Mouse (Mus musculus) liver, embryonic 16.5 days (tissue): ENCODE measurements at regions not wholly inside any gene's neighbourhood (a gene's known extent, or its start where the extent isn't known, plus 50 kb on each side); places are given as distances from the start of the nearest gene placed in this dataset.

Experiments used
- ATAC-seq: fragments of 200-750 bp; cut with Nextera tagmentation; 2 replicates; pipeline ENCODE4 v1.8.0; 2017; ENCODE audit warnings: low read depth, mild to moderate bottlenecking, moderate number of reproducible peaks, moderate library complexity
- H3K27ac ChIP-seq: fragments of 300-500 bp; sonication (generic); 2 replicates; pipeline ENCODE4 v1.5.1; 2014; ENCODE audit warnings: mild to moderate bottlenecking, low read length
- H3K27me3 ChIP-seq: fragments of 300-500 bp; sonication (generic); 2 replicates; pipeline ENCODE4 v1.6.1; 2014; ENCODE audit warnings: low read depth, low read length, mixed read lengths; ENCODE audit not compliant: control insufficient read depth, insufficient read depth
- H3K36me3 ChIP-seq: fragments of 300-500 bp; sonication (generic); 2 replicates; pipeline ENCODE4 v1.6.1; 2014; ENCODE audit warnings: mild to moderate bottlenecking; ENCODE audit not compliant: control insufficient read depth, insufficient read depth
- H3K4me1 ChIP-seq: fragments of 300-500 bp; sonication (generic); 2 replicates; pipeline ENCODE4 v1.6.1; 2014; ENCODE audit warnings: low read depth, low read length, mixed read lengths; ENCODE audit not compliant: control insufficient read depth
- H3K4me2 ChIP-seq: fragments of 300-500 bp; sonication (generic); 2 replicates; pipeline ENCODE4 v1.6.1; 2014; ENCODE audit warnings: low read depth, low read length, mixed read lengths
- H3K4me3 ChIP-seq: fragments of 300-500 bp; sonication (generic); 2 replicates; pipeline ENCODE4 v1.5.1; 2014; ENCODE audit warnings: low read depth, mild to moderate bottlenecking, low read length
- H3K9ac ChIP-seq: fragments of 300-500 bp; sonication (generic); 2 replicates; pipeline ENCODE4 v1.6.1; 2014; ENCODE audit warnings: low read depth, low read length
- H3K9me3 ChIP-seq: fragments of 300-500 bp; sonication (generic); replicated peaks from 2 replicates; pipeline ENCODE4 v1.6.1; 2016; ENCODE audit warnings: low read length; ENCODE audit not compliant: control insufficient read depth
- WGBS: fragments of 180-500 bp; shearing (Covaris S2); extraction: QIAGEN DNeasy Blood & Tissue Kit; methylation state at CpG from one replicate; pipeline ENCODE4 v1.1.7; 2014; ENCODE audit not compliant: insufficient replicate concordance; 5-methylcytosine and 5-hydroxymethylcytosine counted together

DNA sequence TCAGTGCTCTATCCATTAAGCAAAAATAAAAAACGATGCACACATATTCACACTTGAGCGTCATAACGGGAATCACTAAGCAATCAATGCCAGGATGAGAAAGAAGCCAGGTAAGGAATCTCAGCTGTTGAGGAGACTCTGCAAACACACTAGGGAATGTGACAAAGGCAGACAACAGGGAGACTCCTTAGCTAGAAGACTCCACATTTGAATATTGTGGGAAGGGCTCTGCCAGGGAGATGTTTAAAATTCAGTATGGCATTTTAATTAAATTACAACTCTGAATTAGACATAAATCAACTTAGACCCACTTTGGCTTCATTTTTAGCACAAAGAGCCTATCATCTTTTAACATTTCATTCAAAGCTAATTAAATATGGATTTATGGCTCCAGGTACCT lies 327.9 kb downstream of the Klf6 start:
- H3K4me2 ChIP-seq: no peak overlapping the region
- H3K36me3 ChIP-seq: no peaks in the 10 kb centered on the region
- H3K4me1 ChIP-seq: no peaks in the 10 kb centered on the region
- no peak for ATAC-seq
- WGBS: 66% methylated on average over 3 of the region's 3 CpGs
- H3K4me3 ChIP-seq: no peak overlapping the region
- H3K27ac ChIP-seq: no peak overlapping the region
- H3K27me3 ChIP-seq: no peaks in the 10 kb centered on the region
- no peaks in the 10 kb centered on the region for H3K9me3 ChIP-seq
- H3K9ac ChIP-seq: no peak overlapping the region

DNA sequence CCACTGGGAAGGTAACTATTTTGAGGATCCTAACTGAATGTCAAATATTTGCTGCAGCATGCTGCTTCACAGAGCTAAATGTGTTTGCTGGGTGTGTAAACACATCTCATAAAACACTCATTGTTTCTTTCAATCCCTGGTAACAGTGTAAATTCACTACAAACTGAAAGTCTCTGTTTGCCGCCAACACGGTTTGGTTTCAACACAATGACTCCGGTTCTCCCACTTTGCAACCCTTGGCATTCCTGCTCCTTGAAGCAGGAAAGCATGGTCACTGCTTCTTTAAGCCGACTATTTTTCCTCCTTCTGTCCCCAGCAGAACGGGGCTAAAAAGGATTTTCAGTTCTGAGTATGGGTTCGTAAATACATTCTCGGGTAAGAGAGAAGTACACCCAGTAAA lies 328.3 kb downstream of the Klf6 start:
- WGBS: 39% methylated on average over 7 of the region's 7 CpGs
- Histone ChIP-seq H3K9me3 (no peaks in the 10 kb centered on the region), H3K4me1 (no peaks in the 10 kb centered on the region), H3K27ac (no peak overlapping the region), H3K4me3 (no peak overlapping the region), H3K27me3 (no peaks in the 10 kb centered on the region), H3K4me2 (no peak overlapping the region), H3K36me3 (no peaks in the 10 kb centered on the region), H3K9ac (no peak overlapping the region)
- ATAC-seq: no peak

DNA sequence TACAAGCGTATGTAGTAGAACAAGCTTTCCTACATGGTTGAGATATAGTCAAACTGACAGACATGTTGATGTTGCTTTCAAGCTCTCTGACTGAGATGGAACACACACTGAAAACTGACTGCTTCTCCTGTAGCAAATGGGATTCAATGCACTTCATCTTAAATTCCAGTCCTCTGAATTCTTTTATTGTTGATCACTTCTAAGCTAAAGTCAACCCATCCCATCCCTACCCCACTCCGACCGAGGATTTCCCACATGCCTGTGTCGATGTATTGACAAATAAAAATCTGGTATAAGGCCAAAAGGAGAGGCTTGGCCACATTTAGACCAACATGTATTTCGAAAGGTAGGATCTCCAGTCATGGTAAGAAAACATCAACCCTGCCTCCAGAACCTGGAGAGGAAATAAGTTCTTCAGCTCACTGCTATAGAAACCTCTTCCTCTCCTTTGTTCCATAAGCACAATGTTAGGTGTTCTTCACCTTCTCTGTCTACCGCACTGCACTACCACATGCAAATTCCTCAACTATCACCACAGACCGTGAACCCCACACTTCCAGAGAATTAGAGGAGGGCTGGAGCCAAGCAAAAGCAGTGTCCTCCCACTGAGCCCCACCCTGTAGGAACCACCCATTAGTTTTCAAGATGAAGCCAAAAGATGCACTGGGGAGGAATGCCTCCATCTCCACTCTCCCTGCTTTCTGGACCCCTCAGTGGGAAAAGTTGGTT lies 330.1 kb downstream of the Klf6 start:
- no peak overlapping the region for H3K9ac ChIP-seq
- H3K27me3 ChIP-seq: no peaks in the 10 kb centered on the region
- no peak for ATAC-seq
- H3K4me2 ChIP-seq: no peak overlapping the region
- no peak overlapping the region for H3K27ac ChIP-seq
- H3K4me3 ChIP-seq: no peak overlapping the region
- H3K9me3 ChIP-seq: no peaks in the 10 kb centered on the region
- WGBS: 60% methylated on average over 7 of the region's 7 CpGs
- no peaks in the 10 kb centered on the region for H3K4me1 ChIP-seq
- no peaks in the 10 kb centered on the region for H3K36me3 ChIP-seq

DNA sequence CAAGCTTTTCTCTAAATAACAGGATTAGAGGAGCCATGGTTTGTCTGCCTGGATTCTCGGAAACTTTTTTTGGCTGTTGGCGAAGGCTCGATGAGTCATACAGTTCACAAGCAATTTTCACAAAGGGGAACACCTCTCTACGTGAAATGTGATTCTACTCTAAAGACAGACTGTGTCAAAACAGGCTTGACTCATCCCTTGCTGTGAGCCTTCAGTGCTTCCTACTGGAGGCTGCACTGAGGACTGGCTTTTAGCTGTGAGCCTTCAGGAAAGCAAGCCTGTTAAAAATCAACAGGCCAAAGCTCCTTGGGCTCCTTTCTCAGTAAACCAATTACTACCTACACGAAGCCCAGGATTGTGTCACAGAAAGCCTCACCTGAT lies 330.6 kb downstream of the Klf6 start:
- Histone ChIP-seq H3K27me3 (no peaks in the 10 kb centered on the region), H3K9me3 (no peaks in the 10 kb centered on the region), H3K4me3 (no peak overlapping the region), H3K9ac (no peak overlapping the region), H3K27ac (no peak overlapping the region), H3K4me1 (no peaks in the 10 kb centered on the region), H3K4me2 (no peak overlapping the region), H3K36me3 (no peaks in the 10 kb centered on the region)
- no peak for ATAC-seq
- WGBS: 55% methylated on average over 5 of the region's 5 CpGs

DNA sequence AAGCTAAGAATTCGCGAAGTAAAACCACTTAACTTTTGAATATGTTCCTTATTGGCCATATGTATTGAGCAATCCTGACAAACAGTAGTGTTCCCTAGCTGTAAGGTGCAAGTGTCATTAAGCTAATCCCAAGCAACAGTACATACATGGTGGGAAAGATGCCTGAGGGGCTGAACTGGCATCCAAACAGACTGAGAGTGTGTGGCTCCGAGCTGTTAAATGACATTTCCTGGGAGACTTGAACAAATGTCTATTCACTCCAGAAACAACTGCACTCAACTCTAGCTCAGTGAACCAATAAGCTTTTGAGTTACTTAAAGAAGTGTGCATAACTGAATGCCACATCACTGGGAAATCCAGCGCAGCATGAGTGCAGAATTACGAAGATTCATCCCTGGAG lies 335.4 kb downstream of the Klf6 start:
- H3K9ac ChIP-seq: no peak overlapping the region
- no peak overlapping the region for H3K4me3 ChIP-seq
- H3K36me3 ChIP-seq: no peaks in the 10 kb centered on the region
- WGBS: 60% methylated on average over 5 of the region's 5 CpGs
- no peaks in the 10 kb centered on the region for H3K4me1 ChIP-seq
- H3K9me3 ChIP-seq: no peaks in the 10 kb centered on the region
- no peaks in the 10 kb centered on the region for H3K27me3 ChIP-seq
- no peak overlapping the region for H3K4me2 ChIP-seq
- no peak for ATAC-seq
- no peak overlapping the region for H3K27ac ChIP-seq

DNA sequence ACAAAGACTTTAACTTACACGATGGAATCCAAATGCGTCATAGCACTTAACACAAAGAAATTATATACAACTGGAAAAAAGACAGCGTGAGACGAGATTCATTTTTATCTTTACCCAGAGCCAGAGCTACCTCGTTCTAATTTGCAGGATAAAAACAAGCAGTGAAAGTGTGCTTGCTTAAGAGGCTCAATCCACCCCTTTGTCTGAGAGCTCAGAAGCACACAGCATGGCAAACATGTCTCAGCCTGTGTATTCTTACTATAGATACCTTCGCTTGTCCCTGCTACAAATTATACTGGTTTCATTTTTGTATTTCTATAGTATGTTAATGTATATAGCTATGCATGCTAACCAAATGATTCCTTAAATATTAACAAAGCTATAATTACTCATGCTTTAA lies 337.8 kb downstream of the Klf6 start:
- H3K36me3 ChIP-seq: no peaks in the 10 kb centered on the region
- no peaks in the 10 kb centered on the region for H3K27me3 ChIP-seq
- WGBS: 69% methylated on average over 6 of the region's 6 CpGs
- H3K4me1 ChIP-seq: no peaks in the 10 kb centered on the region
- H3K9me3 ChIP-seq: no peaks in the 10 kb centered on the region
- H3K4me2 ChIP-seq: no peak overlapping the region
- no peak overlapping the region for H3K4me3 ChIP-seq
- no peak overlapping the region for H3K27ac ChIP-seq
- no peak for ATAC-seq
- H3K9ac ChIP-seq: no peak overlapping the region

DNA sequence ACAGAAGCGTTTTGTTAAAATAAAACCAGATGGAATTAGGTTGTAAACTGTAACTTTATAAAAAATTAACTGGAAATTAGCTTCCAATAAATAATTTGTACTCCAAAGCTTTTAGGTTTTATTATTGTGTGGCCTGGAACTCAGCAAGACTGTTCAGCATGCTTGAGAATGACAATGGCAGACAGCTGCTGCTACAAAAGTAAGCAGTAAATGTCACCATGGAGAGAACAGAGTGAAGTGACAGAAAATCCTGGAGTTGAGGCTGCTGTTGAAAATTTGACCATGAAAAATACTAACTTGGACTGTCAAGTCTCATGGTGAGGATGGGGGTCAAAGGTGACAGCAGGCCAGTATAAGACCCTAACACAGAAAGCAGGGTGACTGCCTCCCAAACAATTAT lies 340.2 kb downstream of the Klf6 start:
- Histone ChIP-seq H3K4me2 (no peak overlapping the region), H3K9me3 (no peaks in the 10 kb centered on the region), H3K27ac (no peak overlapping the region), H3K4me1 (no peaks in the 10 kb centered on the region), H3K36me3 (no peaks in the 10 kb centered on the region), H3K4me3 (no peak overlapping the region), H3K27me3 (no peaks in the 10 kb centered on the region), H3K9ac (no peak overlapping the region)
- 50% methylated on average over 1 of the region's 1 CpGs for WGBS
- no peak for ATAC-seq

DNA sequence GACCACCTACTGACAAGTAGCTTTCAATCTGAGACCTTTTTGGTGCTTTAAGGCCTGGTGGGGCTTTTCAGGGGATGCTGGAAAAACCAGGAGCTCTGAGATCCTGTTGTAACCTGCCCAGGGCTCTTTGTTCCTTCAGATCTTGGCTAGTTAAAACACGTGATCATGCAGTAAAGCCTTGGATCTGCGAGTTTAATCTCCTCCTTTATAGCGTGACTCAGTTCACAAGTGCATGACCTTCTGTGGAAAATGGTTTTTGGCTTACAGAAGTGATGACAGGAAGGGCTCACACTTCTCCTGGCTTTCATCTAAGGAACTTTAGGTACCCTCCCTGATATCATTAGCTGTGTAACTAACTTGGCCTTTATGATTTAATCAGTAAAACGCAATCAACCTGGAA lies 343.1 kb upstream of the Pitrm1 start:
- no peak overlapping the region for H3K4me3 ChIP-seq
- H3K4me2 ChIP-seq: no peak overlapping the region
- 72% methylated on average over 4 of the region's 4 CpGs for WGBS
- no peaks in the 10 kb centered on the region for H3K27me3 ChIP-seq
- H3K27ac ChIP-seq: no peak overlapping the region
- no peak for ATAC-seq
- no peak overlapping the region for H3K9ac ChIP-seq
- H3K4me1 ChIP-seq: no peaks in the 10 kb centered on the region
- no peaks in the 10 kb centered on the region for H3K9me3 ChIP-seq
- H3K36me3 ChIP-seq: no peaks in the 10 kb centered on the region

DNA sequence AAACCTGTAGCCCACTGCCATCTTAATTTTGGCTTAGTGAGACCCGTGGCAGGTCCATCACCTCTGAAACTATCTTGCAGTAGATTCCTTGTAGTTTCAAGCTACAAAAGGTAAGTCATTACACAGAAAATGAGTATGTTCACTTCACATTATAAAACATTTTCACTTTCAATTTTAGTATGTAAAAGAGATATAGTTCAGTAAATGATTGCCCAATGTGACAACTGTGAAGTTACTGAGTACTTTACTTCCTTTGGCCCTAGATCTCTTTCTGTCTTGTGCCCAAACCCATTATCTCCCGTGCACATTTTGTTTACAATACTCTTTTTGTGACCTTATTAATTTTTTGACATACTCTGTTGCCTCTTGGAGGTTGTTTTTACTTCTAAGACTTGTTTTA lies 335.4 kb upstream of the Pitrm1 start:
- Histone ChIP-seq H3K9ac (no peak overlapping the region), H3K4me3 (no peak overlapping the region), H3K4me1 (no peaks in the 10 kb centered on the region), H3K9me3 (no peaks in the 10 kb centered on the region), H3K36me3 (no peaks in the 10 kb centered on the region), H3K27ac (no peak overlapping the region), H3K27me3 (no peaks in the 10 kb centered on the region), H3K4me2 (no peak overlapping the region)
- ATAC-seq: no peak
- 47% methylated on average over 2 of the region's 2 CpGs for WGBS
